Mouse (Mus musculus) cerebellum, postnatal 36 days (tissue): ENCODE results near the gene Nkain1.

Experiments used
- DNase-seq, 2 experiments: peaks; one replicate each; pipeline ENCODE4 v3.0.0; 2021 to 2022; ENCODE audit warnings: mixed read lengths in 2 of 2

Gene Nkain1

GRCm38 (mm10) chr4:130574048-130574413 lies at the start of gene Nkain1:
TSS of gene Nkain1 (minus strand) at chr4:130574173.
- DNase-seq, result peak in 1 of 2 experiments; percentile 59

DNA sequence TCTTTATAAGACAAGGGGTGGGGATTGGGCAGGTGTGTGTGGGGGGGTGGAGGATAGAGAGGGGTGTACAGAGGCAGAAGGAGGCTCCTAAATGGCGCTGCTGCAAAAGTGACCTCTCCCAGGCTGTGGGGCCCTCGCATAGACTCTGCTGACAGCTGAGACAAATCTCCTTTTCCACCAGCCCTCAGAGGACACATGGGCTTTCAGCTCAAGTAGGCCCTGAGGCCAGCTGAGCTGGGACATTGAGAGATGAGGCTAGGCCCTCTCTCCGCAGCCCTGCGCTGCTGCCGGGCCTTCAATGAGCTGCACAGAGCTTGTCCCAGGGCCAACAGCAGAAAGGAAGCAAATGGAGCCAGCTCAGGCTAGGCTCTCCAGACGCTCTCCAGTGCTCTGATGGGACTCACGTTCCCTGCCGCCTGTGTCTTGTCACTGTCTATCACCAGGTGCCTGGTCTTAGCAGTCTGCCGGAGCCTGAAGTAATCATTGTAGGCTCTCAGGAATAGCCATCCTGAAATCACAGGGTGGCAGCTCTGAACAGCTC lies 4.8 kb upstream of the Nkain1 start:
- no peak for DNase-seq

DNA sequence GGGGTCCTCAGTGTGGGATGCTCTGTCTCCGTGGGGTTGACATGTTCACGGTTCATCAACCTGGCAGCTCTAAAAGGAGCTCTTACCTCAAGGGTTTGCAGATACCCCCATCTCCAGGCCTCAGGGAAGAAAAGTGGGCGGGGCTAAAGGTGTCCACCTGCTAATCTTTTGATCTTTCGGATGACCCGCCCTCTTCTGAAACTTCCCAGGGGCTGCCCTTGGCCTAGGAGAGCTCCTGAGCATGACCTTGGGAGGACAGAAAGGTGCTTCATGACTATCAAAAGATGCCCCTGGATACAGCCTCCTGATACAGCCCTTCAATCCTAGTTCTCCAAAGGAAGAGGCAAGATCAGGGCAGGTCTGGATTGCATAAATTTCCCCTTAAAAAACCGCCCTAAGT lies 3.1 kb upstream of the Nkain1 start:
- no peak for DNase-seq

- DNase-seq, result no peak
These were observed 2.4 kb upstream of the Nkain1 start for GRCm38 (mm10) chr4:130576247-130576931.

GRCm38 (mm10) chr4:130575533-130575932 lies 1.6 kb upstream of the Nkain1 start:
- DNase-seq, result no peak

GRCm38 (mm10) chr4:130574861-130575460 lies 988 bp upstream of the Nkain1 start:
- no peak for DNase-seq

DNA sequence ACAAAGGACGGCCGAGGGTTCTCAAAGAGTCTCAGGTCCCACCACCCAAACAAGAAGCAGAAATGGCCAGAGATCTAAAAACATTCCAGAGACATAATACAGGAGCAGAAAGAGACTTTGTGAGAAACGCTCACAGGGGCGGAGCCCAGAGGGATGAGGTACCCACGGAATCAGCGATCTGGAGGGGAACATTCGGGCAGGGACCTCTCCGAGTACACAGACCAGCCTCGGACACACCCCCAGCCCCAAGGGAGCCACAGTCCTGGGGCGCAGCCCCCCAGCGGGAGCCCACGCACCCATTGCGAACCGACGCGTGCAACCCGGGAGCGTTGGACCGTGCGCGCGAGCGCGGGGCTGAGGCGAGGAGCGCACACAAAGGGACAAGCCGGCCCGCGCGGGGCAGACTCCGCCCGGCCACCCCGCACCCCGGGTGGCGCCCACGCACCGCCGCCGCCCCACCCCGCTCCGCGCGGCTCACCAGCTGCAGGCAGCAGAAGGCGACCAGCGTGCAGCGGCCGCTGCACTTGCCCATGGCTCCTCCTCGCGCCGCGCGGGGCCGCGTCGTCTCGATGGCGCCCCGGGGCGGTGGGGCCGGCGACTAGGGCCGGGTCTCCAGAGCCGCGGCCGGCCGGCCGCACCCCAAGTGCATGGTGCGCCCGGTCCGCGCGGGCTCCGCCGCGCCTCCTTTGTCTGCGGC lies 474 bp downstream of the Nkain1 start:
- peak; percentile 57 to 68 for DNase-seq

GRCm38 (mm10) chr4:130573012-130573350 lies 992 bp downstream of the Nkain1 start:
- DNase-seq, result peak in 1 of 2 experiments; percentile 67

DNA sequence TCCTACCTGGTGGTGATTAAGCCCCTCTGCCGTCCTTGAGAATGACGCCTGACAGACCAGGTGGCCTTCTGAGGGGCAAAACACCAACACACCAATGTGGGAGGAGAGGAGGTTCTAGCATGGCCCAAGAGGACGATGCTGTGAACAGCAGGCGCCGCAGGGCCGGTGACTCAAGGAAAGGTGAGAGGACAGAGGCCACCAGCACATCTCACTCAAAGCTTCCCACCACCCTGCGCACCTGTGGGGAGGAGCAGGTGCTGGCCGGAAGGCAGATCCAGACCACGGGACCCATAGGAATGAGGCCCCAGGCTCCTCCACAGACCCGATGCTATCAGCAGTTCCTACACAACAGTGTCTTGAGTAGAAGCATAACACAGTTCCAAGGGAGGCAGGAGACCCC lies 1.4 kb downstream of the Nkain1 start:
- DNase-seq, result peak; percentile 45 to 52

GRCm38 (mm10) chr4:130570941-130571720 lies 2.8 kb downstream of the Nkain1 start:
- DNase-seq, result no peak

DNA sequence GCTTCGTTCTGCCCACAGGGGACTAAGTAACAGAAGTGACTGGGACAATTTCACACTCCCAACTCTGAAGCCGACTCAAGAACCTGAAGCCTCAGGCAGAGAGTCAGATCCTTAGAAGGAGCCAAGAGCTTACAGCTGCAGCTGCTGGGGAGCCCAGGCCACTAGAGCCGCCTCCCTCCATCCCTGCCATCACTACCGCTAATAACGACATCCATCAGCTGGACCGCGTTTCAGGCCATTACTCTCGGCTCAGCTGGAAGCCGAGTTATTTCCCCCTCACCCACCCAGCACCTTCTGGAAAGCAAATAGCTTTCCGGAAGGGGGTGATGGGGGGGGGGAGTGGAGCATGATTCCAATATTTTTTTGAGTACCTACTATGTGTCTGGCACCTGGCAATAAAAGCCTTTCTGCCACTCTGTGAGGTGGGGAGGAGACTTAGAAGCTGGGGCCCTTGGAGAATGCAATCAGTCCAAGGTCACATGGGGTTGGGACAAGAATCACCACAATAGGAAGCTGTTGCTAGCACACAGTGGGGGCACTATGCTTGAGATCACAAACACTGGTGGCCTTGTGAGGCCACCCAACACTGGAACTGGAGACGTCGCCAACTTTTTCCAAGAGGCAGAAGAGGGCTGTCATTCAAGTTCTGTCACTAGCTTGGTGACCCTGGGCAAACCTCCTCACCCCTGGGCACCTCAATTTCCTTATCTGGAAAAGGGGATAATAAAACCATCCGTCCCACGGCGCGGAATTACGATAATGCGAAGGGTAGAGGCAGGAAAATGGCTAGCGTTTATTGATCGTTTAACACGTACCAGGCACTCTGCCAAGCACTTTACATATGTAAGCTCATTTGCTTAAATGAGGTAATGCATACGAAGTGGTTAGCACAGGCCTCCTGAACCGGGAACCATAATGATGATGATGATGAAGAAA lies 5.7 kb downstream of the Nkain1 start:
- DNase-seq, result no peak

DNA sequence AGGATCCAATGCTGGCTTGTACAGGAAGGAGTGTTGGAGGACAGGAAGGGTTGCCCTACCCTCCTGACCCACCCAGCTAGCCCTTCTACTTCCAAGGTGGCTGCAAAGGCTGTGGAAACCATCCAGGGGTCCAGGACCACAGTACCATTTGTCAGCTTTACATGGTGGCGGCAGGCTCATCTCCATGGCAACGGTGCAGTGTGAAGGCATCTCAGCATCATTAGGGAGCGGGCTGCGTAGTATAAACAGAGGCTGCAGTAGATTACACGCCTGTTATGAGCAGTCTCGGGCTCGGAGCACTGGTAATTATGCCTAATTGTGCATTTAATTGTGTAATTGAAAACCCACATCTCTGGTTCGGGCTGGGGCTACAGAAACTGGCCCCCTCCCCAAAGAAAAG lies 10.2 kb downstream of the Nkain1 start:
- no peak for DNase-seq

DNA sequence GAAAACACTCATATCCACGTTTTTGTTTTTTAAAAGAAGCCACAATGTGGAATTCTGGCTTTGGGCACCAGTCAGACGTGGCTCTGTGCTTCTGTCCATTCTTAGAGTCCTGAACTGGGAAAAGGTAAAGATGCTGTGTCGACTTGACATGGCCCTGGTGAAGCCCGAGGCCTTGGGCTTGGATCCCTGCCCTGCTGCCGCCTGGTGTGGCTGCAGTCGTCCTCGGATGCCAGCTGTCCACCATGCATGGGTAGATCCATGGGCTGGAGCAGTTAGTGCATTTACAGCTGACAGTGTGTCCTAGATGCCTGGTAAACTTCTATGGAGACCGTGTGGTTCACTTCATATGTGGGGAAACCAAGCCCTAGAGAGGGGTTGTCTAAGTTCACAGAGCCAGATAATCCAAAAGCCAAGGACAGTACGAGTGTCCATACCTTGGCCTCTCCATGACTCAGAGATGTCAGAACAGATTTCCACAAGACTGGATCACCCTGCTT lies 10.7 kb downstream of the Nkain1 start:
- no peak for DNase-seq

- no peak for DNase-seq
These were observed 13.2 kb downstream of the Nkain1 start for GRCm38 (mm10) chr4:130560576-130561310.

- DNase-seq, result no peak
These were observed 14.8 kb downstream of the Nkain1 start for GRCm38 (mm10) chr4:130559220-130559619.

DNA sequence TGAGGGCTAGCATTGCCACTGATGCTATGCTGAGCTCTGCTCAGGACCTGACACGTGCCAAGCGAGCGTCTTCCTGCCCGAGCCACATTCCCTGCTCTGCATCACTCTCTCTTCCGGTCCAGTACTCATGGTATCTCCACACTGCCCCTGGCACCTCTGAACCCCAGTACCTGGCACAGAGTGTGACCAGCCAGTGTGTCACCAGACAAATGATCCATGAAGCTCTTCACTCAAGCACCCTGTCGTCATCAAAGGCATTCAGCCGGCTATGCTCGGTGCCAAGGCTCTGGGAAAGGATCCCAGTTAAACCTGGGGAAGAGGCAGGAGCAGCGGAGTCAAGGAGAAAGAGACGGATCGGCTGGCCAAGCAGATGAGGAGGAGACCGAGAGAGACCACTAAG lies 16.1 kb downstream of the Nkain1 start:
- DNase-seq, result peak; percentile 80 to 88

DNA sequence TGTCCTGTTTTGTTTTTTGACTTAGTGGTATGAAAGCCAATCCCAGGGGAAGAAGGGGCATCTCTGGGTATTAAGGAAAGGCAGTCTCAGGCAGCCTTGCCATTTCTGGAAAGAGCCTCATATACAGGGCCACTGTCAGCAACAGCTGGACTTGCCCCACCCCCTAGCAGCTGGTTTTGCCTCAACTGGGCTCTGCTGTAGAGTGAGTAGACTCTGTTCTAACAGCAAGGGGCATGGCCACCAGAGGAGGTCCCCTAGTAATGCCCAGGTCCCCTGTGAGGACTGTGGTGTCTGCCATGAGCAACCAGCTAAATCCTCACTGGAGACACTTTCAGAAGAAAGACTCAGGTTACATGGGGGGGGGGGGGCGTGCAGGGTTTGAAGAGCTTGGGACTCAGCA lies 17.0 kb downstream of the Nkain1 start:
- no peak for DNase-seq

DNA sequence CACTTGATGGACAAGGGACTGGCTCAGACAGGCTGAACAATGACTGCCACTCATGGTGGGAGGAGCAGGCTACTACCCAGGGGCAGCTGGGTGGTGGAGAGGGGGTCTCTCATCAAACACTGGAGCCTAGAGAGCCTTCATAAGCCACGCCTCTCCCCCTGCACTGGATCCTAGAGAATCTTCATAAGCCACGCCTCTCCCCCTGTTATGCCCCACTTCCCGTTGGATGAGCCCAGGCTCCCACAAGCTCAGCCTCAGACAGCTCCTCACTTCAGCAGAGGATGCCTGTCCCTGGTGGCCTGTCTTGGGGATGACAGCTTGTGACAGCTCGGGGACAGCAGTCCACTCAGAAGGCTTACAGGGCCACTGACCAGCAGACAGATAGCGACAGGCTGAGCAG lies 17.7 kb downstream of the Nkain1 start:
- peak in 1 of 2 experiments; percentile 45 for DNase-seq

DNA sequence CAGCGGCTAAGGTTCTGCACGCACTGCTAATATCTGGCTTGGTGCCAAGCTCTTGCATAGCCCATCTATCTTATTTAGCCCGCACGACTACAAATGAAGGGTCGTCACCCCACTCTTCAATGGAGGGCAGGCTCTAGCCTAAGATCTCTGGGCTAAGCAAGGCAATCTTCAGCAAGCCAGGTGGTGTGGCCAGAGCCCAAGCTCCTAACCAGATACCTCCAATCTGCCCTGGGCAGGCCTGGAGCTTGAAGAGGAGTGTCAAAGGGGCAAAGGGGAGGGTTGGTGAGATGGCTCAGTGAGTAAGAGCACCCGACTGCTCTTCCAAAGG lies 20.9 kb downstream of the Nkain1 start:
- DNase-seq, result no peak

- DNase-seq, result no peak
These were observed 21.5 kb downstream of the Nkain1 start for GRCm38 (mm10) chr4:130552312-130553120.
